Mouse (Mus musculus): ENCODE measurements around the gene Cntnap3. TPM values are rescaled to one million over a fixed set of nuclear protein-coding genes. Genes with fewer than 3 reads are reported as not detected.
"Not testable (repeated sequence)": the region's sequence is repeated elsewhere in the genome, so short reads cannot be mapped to it uniquely, and the experiment has no call there.

The Cntnap3 gene
- not detected in 2 replicates for polyA plus RNA-seq (2015; fragmentation: Nextera tagmentation; extraction: Ambion mirVana)

GRCm38 (mm10) chr13:64903585-64904208, at the start of gene Cntnap3:
Gene Cntnap3, minus strand, starts transcription at chr13:64903955.
- no peak within 1 kb of the TSS for H3K4me2 ChIP-seq (ENCODE audit: low read depth, low read length)
- no peaks in the 10 kb centered on the region for H3K27me3 ChIP-seq (ENCODE audit: insufficient read depth, low read length)
- H3K4me3 ChIP-seq (ENCODE audit: low read depth, low read length) = no peak within 1 kb of the TSS
- TF ChIP-seq EP300 (IDR thresholded peaks at IDR 0.05; ENCODE audit: low read depth) (no peak), CTCF (IDR thresholded peaks at IDR 0.05; ENCODE audit: low read depth) (peak; percentile 40)
- no peaks in the 10 kb centered on the region for H3K36me3 ChIP-seq (replicated peaks; ENCODE audit: insufficient read depth, low read length)
- no peaks in the 10 kb centered on the region for H3K9me3 ChIP-seq (ENCODE audit: low read length)
- H3K9ac ChIP-seq (replicated peaks) = no peak within 1 kb of the TSS
- no peak within 1 kb of the TSS for H3K27ac ChIP-seq (ENCODE audit: low read depth)
- ATAC-seq (no peak), DNase-seq (peak; percentile 18)
- 13% methylated on average over 16 of the region's 16 CpGs for WGBS (ENCODE audit: insufficient replicate concordance)
- H3K4me1 ChIP-seq (ENCODE audit: insufficient read depth) = no peaks in the 10 kb centered on the region

- TF ChIP-seq EP300 (IDR thresholded peaks at IDR 0.05; ENCODE audit: low read depth) = no peak
- no peak for TF ChIP-seq CTCF (IDR thresholded peaks at IDR 0.05; ENCODE audit: low read depth)
- 77% methylated on average over 1 of the region's 1 CpGs for WGBS (ENCODE audit: insufficient replicate concordance)
These were observed 13.4 kb upstream of the Cntnap3 start, which contains the start of gene Spata31 for GRCm38 (mm10) chr13:64917191-64917590. Gene Spata31, plus strand, starts transcription at chr13:64917406.

GRCm38 (mm10) chr13:64903132-64903531, 623 bp downstream of the Cntnap3 start:
- Histone ChIP-seq H3K4me3 (ENCODE audit: low read depth, low read length) (no peak overlapping the region), H3K36me3 (replicated peaks; ENCODE audit: insufficient read depth, low read length) (no peaks in the 10 kb centered on the region), H3K27ac (ENCODE audit: low read depth) (no peak overlapping the region), H3K27me3 (ENCODE audit: insufficient read depth, low read length) (no peaks in the 10 kb centered on the region), H3K9me3 (ENCODE audit: low read length) (no peaks in the 10 kb centered on the region), H3K9ac (replicated peaks) (no peak overlapping the region), H3K4me1 (ENCODE audit: insufficient read depth) (no peaks in the 10 kb centered on the region), H3K4me2 (ENCODE audit: low read depth, low read length) (no peak overlapping the region)
- ATAC-seq (no peak), DNase-seq (no peak)
- TF ChIP-seq CTCF (IDR thresholded peaks at IDR 0.05; ENCODE audit: low read depth) (no peak), EP300 (IDR thresholded peaks at IDR 0.05; ENCODE audit: low read depth) (no peak)
- WGBS (ENCODE audit: insufficient replicate concordance) = 44% methylated on average over 1 of the region's 1 CpGs

More at GRCm38 (mm10) chr13:64917191-64917590, 13.4 kb upstream of the Cntnap3 start, which contains the start of gene Spata31:
- Histone ChIP-seq H3K27me3 (ENCODE audit: insufficient read depth, low read length) (no peaks in the 10 kb centered on the region), H3K9ac (replicated peaks) (no peak within 1 kb of the TSS), H3K4me1 (ENCODE audit: insufficient read depth) (no peaks in the 10 kb centered on the region), H3K27ac (ENCODE audit: low read depth) (no peak within 1 kb of the TSS), H3K9me3 (ENCODE audit: low read length) (no peaks in the 10 kb centered on the region), H3K36me3 (replicated peaks; ENCODE audit: insufficient read depth, low read length) (no peaks in the 10 kb centered on the region), H3K4me2 (ENCODE audit: low read depth, low read length) (no peak within 1 kb of the TSS), H3K4me3 (ENCODE audit: low read depth, low read length) (no peak within 1 kb of the TSS)
- no peak for ATAC-seq
- DNase-seq = no peak

GRCm38 (mm10) chr13:64865397-64865796, 38.4 kb downstream of the Cntnap3 start:
- Histone ChIP-seq H3K9ac (replicated peaks) (no peak overlapping the region), H3K4me1 (ENCODE audit: insufficient read depth) (no peaks in the 10 kb centered on the region), H3K9me3 (ENCODE audit: low read length) (no peaks in the 10 kb centered on the region), H3K27ac (ENCODE audit: low read depth) (no peak overlapping the region), H3K4me3 (ENCODE audit: low read depth, low read length) (no peak overlapping the region), H3K4me2 (ENCODE audit: low read depth, low read length) (no peak overlapping the region), H3K36me3 (replicated peaks; ENCODE audit: insufficient read depth, low read length) (no peaks in the 10 kb centered on the region), H3K27me3 (ENCODE audit: insufficient read depth, low read length) (no peaks in the 10 kb centered on the region)
- TF ChIP-seq CTCF (IDR thresholded peaks at IDR 0.05; ENCODE audit: low read depth) (no peak), EP300 (IDR thresholded peaks at IDR 0.05; ENCODE audit: low read depth) (no peak)
- WGBS (ENCODE audit: insufficient replicate concordance) = 71% methylated on average over 3 of the region's 3 CpGs
- no peak for ATAC-seq
- DNase-seq = no peak

- H3K27ac ChIP-seq (ENCODE audit: low read depth); H3K4me2 ChIP-seq (ENCODE audit: low read depth, low read length); H3K4me1 ChIP-seq (ENCODE audit: insufficient read depth); H3K36me3 ChIP-seq (replicated peaks; ENCODE audit: insufficient read depth, low read length); ATAC-seq; H3K9ac ChIP-seq (replicated peaks); H3K27me3 ChIP-seq (ENCODE audit: insufficient read depth, low read length); H3K4me3 ChIP-seq (ENCODE audit: low read depth, low read length); H3K9me3 ChIP-seq (ENCODE audit: low read length): not testable (repeated sequence)
- WGBS (ENCODE audit: insufficient replicate concordance) = 37% methylated on average over 5 of the region's 5 CpGs
- TF ChIP-seq CTCF (IDR thresholded peaks at IDR 0.05; ENCODE audit: low read depth) = 0 out of 2 replicates have a peak, but pooled peaks have one; percentile 9
- DNase-seq = peak; percentile 13
These were observed 78.9 kb downstream of the Cntnap3 start for GRCm38 (mm10) chr13:64824856-64825255.

GRCm38 (mm10) chr13:64745383-64745782, 158.4 kb downstream of the Cntnap3 start:
- H3K36me3 ChIP-seq (replicated peaks; ENCODE audit: insufficient read depth, low read length) = no peaks in the 10 kb centered on the region
- ATAC-seq (no peak), DNase-seq (no peak)
- H3K27me3 ChIP-seq (ENCODE audit: insufficient read depth, low read length) = no peaks in the 10 kb centered on the region
- TF ChIP-seq CTCF (IDR thresholded peaks at IDR 0.05; ENCODE audit: low read depth) = no peak
- TF ChIP-seq EP300 (IDR thresholded peaks at IDR 0.05; ENCODE audit: low read depth) = no peak
- no peaks in the 10 kb centered on the region for H3K9me3 ChIP-seq (ENCODE audit: low read length)
- no peak overlapping the region for H3K4me2 ChIP-seq (ENCODE audit: low read depth, low read length)
- WGBS (ENCODE audit: insufficient replicate concordance) = 70% methylated on average over 3 of the region's 3 CpGs
- H3K27ac ChIP-seq (ENCODE audit: low read depth) = no peak overlapping the region
- no peak overlapping the region for H3K9ac ChIP-seq (replicated peaks)
- no peaks in the 10 kb centered on the region for H3K4me1 ChIP-seq (ENCODE audit: insufficient read depth)
- no peak overlapping the region for H3K4me3 ChIP-seq (ENCODE audit: low read depth, low read length)

All from liver, postnatal 0 days (tissue).